Mouse (Mus musculus): ENCODE measurements at regions not wholly inside any gene's neighbourhood (a gene's known extent, or its start where the extent isn't known, plus 50 kb on each side); places are given as distances from the start of the nearest gene placed in this dataset.

DNA sequence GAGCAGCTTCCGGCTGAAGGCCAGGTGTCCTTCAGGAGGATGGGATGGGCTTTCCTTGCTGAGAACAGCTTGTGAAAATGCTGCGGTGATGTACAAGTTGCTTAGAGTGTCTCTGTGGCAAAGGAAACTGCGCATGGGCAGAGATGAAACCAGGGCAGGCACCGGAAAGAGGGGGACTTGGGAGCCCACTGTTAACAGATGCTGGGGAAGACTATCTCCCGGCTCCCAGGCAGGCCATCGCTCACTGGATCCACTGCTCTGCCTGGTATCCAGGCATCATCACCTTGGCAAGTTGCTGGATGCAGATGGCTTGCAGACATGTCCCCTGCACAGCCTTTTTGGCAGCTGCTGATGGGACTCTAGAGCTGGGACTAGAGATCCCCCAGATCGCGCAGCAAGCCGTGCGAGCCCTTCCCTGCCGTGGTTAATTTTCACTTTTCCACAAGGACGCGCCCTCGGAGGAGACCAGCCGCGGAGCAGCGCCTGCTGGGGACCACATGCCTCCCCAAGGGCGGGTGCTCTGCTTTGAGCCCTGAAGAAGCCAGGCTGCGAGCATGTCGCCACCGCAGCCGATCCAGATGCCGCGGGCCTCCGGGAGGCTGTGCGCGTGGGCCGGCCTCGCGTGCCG lies 234.4 kb downstream of the Opa1 start:
- TF ChIP-seq CTCF (IDR thresholded peaks at IDR 0.05; ENCODE audit: control insufficient read depth, insufficient read depth, low read length) (no peak), POLR2A (IDR thresholded peaks at IDR 0.05; ENCODE audit: borderline replicate concordance, control insufficient read depth, low read depth, low read length) (no peak)
